In genomic region chr7:135631776-135632552, GRCm38 (mm10) we compare ENCODE assay signal across 9 mouse cellular contexts.
A peak's percentile ranks its signal among the peaks of the same experiment; 100 is the strongest.
DNase-seq lines count a peak whose midpoint lies in the region; ATAC-seq and TF ChIP-seq lines count a peak whose summit lies in the region.
"Had no signal": no experiment of that assay in that cellular context is flagged by ENCODE, and none has a peak within 500 bp of the region (broad histone marks: within the 10 kb centered on the region; RNA-seq: fewer than 3 reads in every experiment).

No protein-coding gene starts in this region.

- no peak overlapping the region for H3K4me2 ChIP-seq in kidney, embryonic 16.5 days (replicated peaks; ENCODE audit: low read depth, low read length)
- no peak overlapping the region for H3K4me2 ChIP-seq in liver, embryonic 13.5 days
- H3K4me2 ChIP-seq: heart, embryonic 13.5 days had no signal

- no peak overlapping the region for H3K4me3 ChIP-seq in C2C12 (ENCODE audit: insufficient read depth, poor library complexity, severe bottlenecking)
- no peak overlapping the region for H3K4me3 ChIP-seq in kidney, embryonic 16.5 days (ENCODE audit: low read length)
- no peak overlapping the region for H3K4me3 ChIP-seq in liver, embryonic 13.5 days (replicated peaks)
- H3K4me3 ChIP-seq: heart, embryonic 13.5 days had no signal

- no peaks in the 10 kb centered on the region for H3K9me3 ChIP-seq in kidney, embryonic 16.5 days (ENCODE audit: low read length)
- no peaks in the 10 kb centered on the region for H3K9me3 ChIP-seq in liver, embryonic 13.5 days (replicated peaks)
- H3K9me3 ChIP-seq: heart, embryonic 13.5 days had no signal

- no peaks in the 10 kb centered on the region for H3K36me3 ChIP-seq in C2C12 (ENCODE audit: control insufficient read depth, insufficient read depth)
- no peaks in the 10 kb centered on the region for H3K36me3 ChIP-seq in kidney, embryonic 16.5 days (ENCODE audit: insufficient read depth, low read length)
- H3K36me3 ChIP-seq in liver, embryonic 13.5 days: no peaks in the 10 kb centered on the region
- H3K36me3 ChIP-seq: heart, embryonic 13.5 days had no signal

- WGBS in kidney, embryonic 16.5 days: 48% methylated on average over 8 of the region's 8 CpGs
- WGBS in liver, embryonic 13.5 days (ENCODE audit: insufficient replicate concordance): 42% methylated on average over 8 of the region's 8 CpGs

- no peak overlapping the region for H3ac ChIP-seq in C2C12 (ENCODE audit: control insufficient read depth, insufficient read length, low read depth)

- peak; percentile 76 for DNase-seq in R1 (ENCODE audit: low read depth, low spot score)
- peak; percentile 85 to 88 for DNase-seq in cerebellum, postnatal 25 days
- peak; percentile 73 for DNase-seq in gastrocnemius, postnatal 14 days
- DNase-seq in liver, embryonic 13.5 days: peak; percentile 52
- DNase-seq in ovary, postnatal 10 days (ENCODE audit: low spot score): peak; percentile 31
- peak; percentile 31 to 76 for DNase-seq in thymus, postnatal 10 days (ENCODE audit: low spot score in 2 of 2)

- TF ChIP-seq CTCF in C2C12 (IDR thresholded peaks at IDR 0.05; ENCODE audit: control insufficient read depth, insufficient read depth, insufficient read length): peak; percentile 67

- intact Hi-C loops in gastrocnemius, postnatal 14 days (cut with DNase I; ENCODE audit: low total_unique reads): loop anchor here (10.0 kb wide), 1 partner anchor 457 kb away; no protein-coding TSS in a partner anchor

- H3K4me1 ChIP-seq in kidney, embryonic 16.5 days (ENCODE audit: insufficient read depth, low read length): no peaks in the 10 kb centered on the region
- no peaks in the 10 kb centered on the region for H3K4me1 ChIP-seq in liver, embryonic 13.5 days (replicated peaks)
- H3K4me1 ChIP-seq: heart, embryonic 13.5 days had no signal

- H3K79me2 ChIP-seq in C2C12 (ENCODE audit: control insufficient read depth, insufficient read depth): no peaks in the 10 kb centered on the region

- H3K27me3 ChIP-seq in C2C12 (ENCODE audit: control insufficient read depth, insufficient read depth, insufficient read length): no peaks in the 10 kb centered on the region
- H3K27me3 ChIP-seq in kidney, embryonic 16.5 days (ENCODE audit: insufficient read depth, low read length): no peaks in the 10 kb centered on the region; the same call in 1 of the 2 replicates
- H3K27me3 ChIP-seq in liver, embryonic 13.5 days: no peaks in the 10 kb centered on the region

- no peak overlapping the region for H3K9ac ChIP-seq in kidney, embryonic 16.5 days (replicated peaks; ENCODE audit: low read length)
- no peak overlapping the region for H3K9ac ChIP-seq in liver, embryonic 13.5 days
- H3K9ac ChIP-seq: heart, embryonic 13.5 days had no signal

- peak; percentile 31; the same call in 1 of the 2 replicates for ATAC-seq in kidney, embryonic 16.5 days (ENCODE audit: low FRiP score, low TSS enrichment)
- ATAC-seq in liver, embryonic 13.5 days (ENCODE audit: low read depth): peak; percentile 39; the same call in 1 of the 2 replicates

- no peaks in the 10 kb centered on the region for H3K79me3 ChIP-seq in C2C12 (ENCODE audit: low read depth)

- H3K27ac ChIP-seq in kidney, embryonic 16.5 days (ENCODE audit: low read length): no peak overlapping the region
- no peak overlapping the region for H3K27ac ChIP-seq in liver, embryonic 13.5 days
- H3K27ac ChIP-seq: heart, embryonic 13.5 days had no signal

TF ChIP-seq in C2C12, 6 proteins besides CTCF, POLR2A, EP300 and RAD21:
- TF ChIP-seq MYOD1 (IDR thresholded peaks at IDR 0.05; ENCODE audit: control insufficient read depth, insufficient read length, low read depth) (no peak), MAX (IDR thresholded peaks at IDR 0.05) (no peak), USF1 (IDR thresholded peaks at IDR 0.05; ENCODE audit: low read depth) (no peak), FOSL1 (IDR thresholded peaks at IDR 0.05; ENCODE audit: insufficient read depth, low read length, poor library complexity, severe bottlenecking) (no peak), CEBPB (IDR thresholded peaks at IDR 0.05; ENCODE audit: low read depth) (no peak), MYOG (IDR thresholded peaks at IDR 0.05; ENCODE audit: control insufficient read depth, extremely low read depth, insufficient read length) (no peak)
TF ChIP-seq in C2C12: peak in this region for 0.

Comparison
In these comparisons a context has a peak if more than half of its experiments do, and no peak if none do; other contexts are left out.
1. DNase-seq: peak in every context shown above with its lines; median percentile 86 in cerebellum, postnatal 25 days; 76 in R1; 73 in gastrocnemius, postnatal 14 days; 54 in thymus, postnatal 10 days; 52 in liver, embryonic 13.5 days; 31 in ovary, postnatal 10 days.